10 mouse cellular contexts compared by ENCODE assay signal in the genomic region with DNA sequence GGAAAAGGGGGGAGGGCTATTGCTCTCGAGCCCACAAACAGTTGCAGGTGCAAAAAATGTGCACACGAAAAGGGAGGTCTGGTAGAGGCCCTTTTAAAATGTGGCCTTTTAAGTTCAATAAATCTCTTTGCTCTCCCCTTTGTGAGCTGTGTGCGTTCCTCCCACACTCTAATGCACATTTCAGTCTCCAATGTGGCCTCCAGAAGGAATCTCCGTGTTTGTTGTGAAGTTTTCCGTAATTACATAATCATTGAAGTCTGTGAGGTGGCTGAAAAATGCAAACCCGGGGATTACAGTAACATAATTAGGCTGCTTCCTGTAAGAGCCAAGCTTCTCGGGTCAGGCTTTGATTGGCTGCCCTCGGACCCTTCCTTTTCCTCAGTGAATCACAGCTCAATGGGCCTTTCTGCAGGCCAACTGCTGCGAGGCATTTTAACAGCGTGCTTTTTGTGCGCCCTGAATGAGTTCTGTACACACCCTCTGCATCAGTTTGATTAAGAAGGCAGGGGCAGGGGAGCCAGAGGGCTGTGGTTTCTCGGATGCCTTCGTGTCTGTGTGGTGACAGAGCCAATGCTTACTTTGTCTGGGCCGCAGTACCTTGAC.
DNase-seq lines count a peak whose midpoint lies in the region; ATAC-seq lines count a peak whose summit lies in the region.
"Had no signal": no experiment of that assay in that cellular context is flagged by ENCODE, and none has a peak within 500 bp of the region (broad histone marks: within the 10 kb centered on the region; RNA-seq: fewer than 3 reads in every experiment).

No protein-coding gene starts in this region.

- H3K4me1 ChIP-seq in forebrain, embryonic 14.5 days (ENCODE audit: control insufficient read depth, insufficient read depth, low read length) = peaks cover 7% of the 10 kb centered on the region; the same call in 1 of the 2 replicates
- H3K4me1 ChIP-seq in midbrain, embryonic 11.5 days (ENCODE audit: control insufficient read depth, insufficient read depth, low read length) = 0 out of 2 replicates have a peak, but pooled peaks cover 5% of the 10 kb centered on the region

- ATAC-seq in forebrain, embryonic 14.5 days = peak; percentile 91
- ATAC-seq in midbrain, embryonic 11.5 days (ENCODE audit: low FRiP score) = peak; percentile 72

- no peak overlapping the region for H3K9ac ChIP-seq in forebrain, embryonic 14.5 days (ENCODE audit: low read length)
- no peak overlapping the region for H3K9ac ChIP-seq in midbrain, embryonic 11.5 days (ENCODE audit: low read length)

- WGBS in forebrain, embryonic 14.5 days = 1% methylated on average over 14 of the region's 14 CpGs
- WGBS in midbrain, embryonic 11.5 days = 48% methylated on average over 14 of the region's 14 CpGs

- no peaks in the 10 kb centered on the region for H3K9me3 ChIP-seq in forebrain, embryonic 14.5 days (replicated peaks; ENCODE audit: control insufficient read depth, low read length)
- no peaks in the 10 kb centered on the region for H3K9me3 ChIP-seq in midbrain, embryonic 11.5 days (ENCODE audit: control insufficient read depth, low read length)

- no peak overlapping the region for H3K27ac ChIP-seq in forebrain, embryonic 14.5 days (ENCODE audit: low read depth, low read length)
- H3K27ac ChIP-seq in midbrain, embryonic 11.5 days (ENCODE audit: low read depth, low read length) = no peak overlapping the region

- DNase-seq in 3134 (ENCODE audit: extremely low read depth, insufficient read length, low spot score) = peak; percentile 4
- peak; percentile 21 for DNase-seq in R1 (ENCODE audit: low read depth, low spot score)
- peak; percentile 88 for DNase-seq in forebrain, embryonic 14.5 days (ENCODE audit: low spot score)
- DNase-seq in midbrain, embryonic 11.5 days (ENCODE audit: low spot score, missing footprints) = peak; percentile 85
- DNase-seq in cerebellum, postnatal 14 days = no peak
- DNase-seq in thymus, postnatal 25 days = no peak
- no peak for DNase-seq in layer of hippocampus, adult 11-12 months (ENCODE audit: low spot score)
- DNase-seq in adrenal gland, adult 8-10 months = no peak
- DNase-seq: cerebellum, adult 9-10 months; kidney, adult 9 months had no signal

- H3K4me2 ChIP-seq in forebrain, embryonic 14.5 days (ENCODE audit: low read length) = peak overlapping the region; percentile 19
- no peak overlapping the region for H3K4me2 ChIP-seq in midbrain, embryonic 11.5 days

- H3K36me3 ChIP-seq in forebrain, embryonic 14.5 days (ENCODE audit: control insufficient read depth, insufficient read depth, low read length) = no peaks in the 10 kb centered on the region
- no peaks in the 10 kb centered on the region for H3K36me3 ChIP-seq in midbrain, embryonic 11.5 days (ENCODE audit: control insufficient read depth, insufficient read depth, low read length)

- H3K4me3 ChIP-seq in forebrain, embryonic 14.5 days (ENCODE audit: low read depth, low read length) = no peak overlapping the region
- no peak overlapping the region for H3K4me3 ChIP-seq in midbrain, embryonic 11.5 days (ENCODE audit: low read depth, low read length)

- peaks cover 31% of the 10 kb centered on the region; the same call in 1 of the 2 replicates for H3K27me3 ChIP-seq in forebrain, embryonic 14.5 days (replicated peaks; ENCODE audit: control insufficient read depth, insufficient read depth, low read length)
- H3K27me3 ChIP-seq in midbrain, embryonic 11.5 days (ENCODE audit: control insufficient read depth, insufficient read depth, low read length) = no peaks in the 10 kb centered on the region

Comparison
In these comparisons a context has a peak if more than half of its experiments do, and no peak if none do; other contexts are left out.
1. DNase-seq: peak in 3134 (single experiment), R1 (single experiment), forebrain, embryonic 14.5 days (single experiment) and midbrain, embryonic 11.5 days (single experiment); none in cerebellum, postnatal 14 days (0 of 2), thymus, postnatal 25 days (single experiment), layer of hippocampus, adult 11-12 months (single experiment) and adrenal gland, adult 8-10 months (single experiment).